ENCODE assay signal across 8 mouse cellular contexts in genomic region chr1:131995062-131995461, GRCm38 (mm10). TPM values are rescaled to one million over a fixed set of nuclear protein-coding genes. Genes with fewer than 3 reads are reported as not detected.
DNase-seq lines count a peak whose midpoint lies in the region; ATAC-seq and TF ChIP-seq lines count a peak whose summit lies in the region.
"Had no signal": no experiment of that assay in that cellular context is flagged by ENCODE, and none has a peak within 500 bp of the region (broad histone marks: within the 10 kb centered on the region; RNA-seq: fewer than 3 reads in every experiment).

No protein-coding gene starts in this region.

- peak in 1 of 2 experiments; percentile 44 for DNase-seq in left cerebral cortex, adult 2 months (ENCODE audit: extremely low spot score in 1 of 2, low spot score in 2 of 2)
- DNase-seq in left cerebral cortex, adult 11 months (ENCODE audit: low spot score): no peak
- DNase-seq in G1E (ENCODE audit: low spot score): no peak
- peak; percentile 53 for DNase-seq in c-Kit-positive CD71-negative TER-119-negative erythroid progenitor cells, embryonic 14.5 days (ENCODE audit: low read depth)
- DNase-seq in gastrocnemius, postnatal 36 days: peak; percentile 44 to 51
- peak; percentile 28 for DNase-seq in liver, embryonic 13.5 days
- DNase-seq in spleen, adult 12 weeks (ENCODE audit: low spot score): peak; percentile 42

- TF ChIP-seq CTCF in left cerebral cortex, adult 2 months (IDR thresholded peaks at IDR 0.05): peak; percentile 80
- peak; percentile 78 for TF ChIP-seq CTCF in G1E (IDR thresholded peaks at IDR 0.05; ENCODE audit: low read depth, low read length)

- no peak overlapping the region for H3K4me3 ChIP-seq in left cerebral cortex, adult 2 months
- H3K4me3 ChIP-seq in G1E (ENCODE audit: low read depth, low read length): no peak overlapping the region
- H3K4me3 ChIP-seq in liver, embryonic 13.5 days (replicated peaks): no peak overlapping the region
- H3K4me3 ChIP-seq: megakaryocyte, embryonic 14.5 days had no signal

- H3K27ac ChIP-seq in left cerebral cortex, adult 2 months: no peak overlapping the region
- H3K27ac ChIP-seq in liver, embryonic 13.5 days: no peak overlapping the region

- H3K9me3 ChIP-seq in G1E (replicated peaks): peaks cover 3% of the 10 kb centered on the region
- H3K9me3 ChIP-seq in liver, embryonic 13.5 days (replicated peaks): no peaks in the 10 kb centered on the region

- H3K4me1 ChIP-seq in G1E (ENCODE audit: insufficient read depth, low read depth, low read length): peaks cover 3% of the 10 kb centered on the region; the same call in 1 of the 2 replicates
- peaks cover 4% of the 10 kb centered on the region; the same call in 1 of the 2 replicates for H3K4me1 ChIP-seq in liver, embryonic 13.5 days (replicated peaks)

- peaks cover 6% of the 10 kb centered on the region for H3K36me3 ChIP-seq in G1E (replicated peaks)
- H3K36me3 ChIP-seq in liver, embryonic 13.5 days: no peaks in the 10 kb centered on the region

- ATAC-seq in G1E (ENCODE audit: extremely low read depth, insufficient number of reproducible peaks, low FRiP score, poor library complexity, severe bottlenecking): no peak
- no peak for ATAC-seq in liver, embryonic 13.5 days (ENCODE audit: low read depth)

- H3K9ac ChIP-seq in liver, embryonic 13.5 days: no peak overlapping the region

- WGBS in liver, embryonic 13.5 days (ENCODE audit: insufficient replicate concordance): 19% methylated on average over 4 of the region's 4 CpGs

- no peak overlapping the region for H3K4me2 ChIP-seq in liver, embryonic 13.5 days

- intact Hi-C loops in left cerebral cortex, adult 2 months (cut with DNase I): loop anchor here (1.0 kb wide), 2 partner anchors 51 to 121 kb away; no protein-coding TSS in a partner anchor
- intact Hi-C loops in gastrocnemius, postnatal 36 days (cut with DNase I): loop anchor here (2.0 kb wide), 2 partner anchors 52 to 120 kb away; no protein-coding TSS in a partner anchor

- peaks cover 42% of the 10 kb centered on the region for H3K27me3 ChIP-seq in G1E (ENCODE audit: insufficient read depth, low read length)
- no peaks in the 10 kb centered on the region for H3K27me3 ChIP-seq in liver, embryonic 13.5 days

RNA-seq across cellular contexts. Expression of gene Elk4, which starts 12.3 kb away (rescaled TPM):
- 10 to 100 TPM; 55.7 to 57.8 TPM for total RNA-seq in left cerebral cortex, adult 2 months (2021)
- 166 and 187 TPM in 2 replicates for total RNA-seq in G1E (2014; fragmentation: Nextera tagmentation)
- 67.4 and 83.2 TPM in 2 replicates for total RNA-seq in G1E (2017)
- 4.1 and 5.1 TPM in 2 replicates for polyA plus RNA-seq in G1E (2012)
- total RNA-seq in gastrocnemius, postnatal 36 days (2021): 10 to 100 TPM; 60.7 to 64.9 TPM
- 9.5 and 10.2 TPM in 2 replicates for polyA plus RNA-seq in liver, embryonic 13.5 days (2015; fragmentation: Nextera tagmentation; extraction: Ambion mirVana)

RNA-seq across cellular contexts. Expression of gene Slc45a3, which starts 32.3 kb away (rescaled TPM):
- under 1 TPM; 0.48 to 0.68 TPM for total RNA-seq in left cerebral cortex, adult 2 months (2021)
- total RNA-seq in G1E (2014; fragmentation: Nextera tagmentation) (36.9 and 48.1 TPM in 2 replicates), G1E (2017) (51.4 and 56.6 TPM in 2 replicates)
- polyA plus RNA-seq in G1E (2012): 12.3 and 14.4 TPM in 2 replicates
- total RNA-seq in gastrocnemius, postnatal 36 days (2021): 1 to 10 TPM; 1.9 to 2.1 TPM
- 2.6 and 2.7 TPM in 2 replicates for polyA plus RNA-seq in liver, embryonic 13.5 days (2015; fragmentation: Nextera tagmentation; extraction: Ambion mirVana)

Comparison
In these comparisons a context has a peak if more than half of its experiments do, and no peak if none do; other contexts are left out.
1. DNase-seq: peak in c-Kit-positive CD71-negative TER-119-negative erythroid progenitor cells, embryonic 14.5 days (single experiment), gastrocnemius, postnatal 36 days (2 of 2), liver, embryonic 13.5 days (single experiment) and spleen, adult 12 weeks (single experiment); none in left cerebral cortex, adult 11 months (single experiment) and G1E (single experiment).
2. RNA of gene Slc45a3, which starts 32.3 kb away (total RNA-seq): 36.9 to 56.6 TPM in G1E; 1.9 to 2.1 TPM in gastrocnemius, postnatal 36 days and 0.48 to 0.68 TPM in left cerebral cortex, adult 2 months; every median in the first group is over 10 times any median in the second.